Mouse (Mus musculus) right cerebral cortex, postnatal 4 days (tissue): ENCODE measurements around the gene Klf3.
A peak's percentile ranks its signal among the peaks of the same experiment; 100 is the strongest.

ENCODE experiments used
- DNase-seq: peaks from one replicate; pipeline ENCODE4 v3.0.0-alpha.2; 2022

Gene Klf3

DNA sequence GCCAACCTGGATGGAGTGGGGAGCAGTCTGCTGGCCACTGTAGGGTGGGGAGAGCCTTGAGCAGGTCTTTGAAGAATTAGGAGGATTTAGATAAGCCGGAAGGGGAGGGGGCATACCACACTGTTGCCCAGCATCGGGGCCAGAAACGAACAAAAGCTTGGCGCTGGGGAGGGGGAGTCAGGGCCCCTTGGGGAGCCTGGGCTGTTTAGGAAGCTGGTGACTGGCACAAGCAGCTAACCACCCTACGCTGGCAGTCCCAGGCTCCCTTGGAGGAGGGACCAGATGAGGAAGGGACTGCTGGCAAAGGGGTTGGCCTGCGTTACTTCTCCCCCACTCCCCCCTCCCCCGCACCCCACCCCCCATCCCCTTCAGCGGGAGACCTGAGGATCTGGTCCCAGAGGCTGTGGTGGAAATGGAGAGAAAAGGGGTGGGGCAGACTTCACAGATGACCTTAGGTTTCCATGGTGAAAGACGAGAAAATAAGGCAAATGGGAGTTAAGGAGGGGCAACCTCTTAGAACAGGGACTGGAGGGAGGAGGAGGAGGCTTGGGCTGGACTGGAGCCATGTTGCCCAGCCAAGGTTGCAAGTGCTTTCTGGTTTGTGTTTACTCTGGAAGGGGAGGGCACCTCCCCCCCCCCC, 7.8 kb downstream of the Klf3 start:
- DNase-seq: no peak

DNA sequence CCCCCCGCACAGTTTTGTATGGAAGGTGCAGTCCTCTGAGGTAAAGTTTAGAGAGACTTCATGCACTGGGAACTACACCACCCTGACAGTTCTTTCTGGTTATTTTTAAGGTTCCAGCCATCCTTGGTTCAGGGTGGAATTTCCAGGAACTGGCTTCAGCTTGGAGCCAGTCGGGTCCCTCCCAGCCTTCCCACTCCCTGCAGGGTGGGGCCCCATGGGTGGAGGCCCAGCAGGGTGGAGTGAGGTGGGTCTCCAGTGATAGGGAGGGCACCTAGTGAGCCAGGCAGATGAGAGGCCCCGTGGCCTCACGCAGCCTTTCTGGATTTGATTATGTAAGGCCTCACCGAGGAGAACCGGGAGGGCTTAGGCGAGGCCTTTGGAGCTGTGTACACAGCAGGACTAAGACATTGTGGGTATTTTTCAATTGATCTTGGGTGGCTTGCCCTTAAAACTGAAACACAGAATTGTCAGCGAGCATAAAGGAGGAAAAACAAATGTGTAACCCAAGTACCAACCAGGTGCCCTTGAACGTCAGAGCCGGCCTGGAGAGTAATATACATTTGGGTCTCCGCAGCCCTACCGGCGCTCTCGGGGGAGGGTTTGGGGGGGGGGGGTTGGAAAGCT, 8.4 kb downstream of the Klf3 start:
- DNase-seq: no peak

DNA sequence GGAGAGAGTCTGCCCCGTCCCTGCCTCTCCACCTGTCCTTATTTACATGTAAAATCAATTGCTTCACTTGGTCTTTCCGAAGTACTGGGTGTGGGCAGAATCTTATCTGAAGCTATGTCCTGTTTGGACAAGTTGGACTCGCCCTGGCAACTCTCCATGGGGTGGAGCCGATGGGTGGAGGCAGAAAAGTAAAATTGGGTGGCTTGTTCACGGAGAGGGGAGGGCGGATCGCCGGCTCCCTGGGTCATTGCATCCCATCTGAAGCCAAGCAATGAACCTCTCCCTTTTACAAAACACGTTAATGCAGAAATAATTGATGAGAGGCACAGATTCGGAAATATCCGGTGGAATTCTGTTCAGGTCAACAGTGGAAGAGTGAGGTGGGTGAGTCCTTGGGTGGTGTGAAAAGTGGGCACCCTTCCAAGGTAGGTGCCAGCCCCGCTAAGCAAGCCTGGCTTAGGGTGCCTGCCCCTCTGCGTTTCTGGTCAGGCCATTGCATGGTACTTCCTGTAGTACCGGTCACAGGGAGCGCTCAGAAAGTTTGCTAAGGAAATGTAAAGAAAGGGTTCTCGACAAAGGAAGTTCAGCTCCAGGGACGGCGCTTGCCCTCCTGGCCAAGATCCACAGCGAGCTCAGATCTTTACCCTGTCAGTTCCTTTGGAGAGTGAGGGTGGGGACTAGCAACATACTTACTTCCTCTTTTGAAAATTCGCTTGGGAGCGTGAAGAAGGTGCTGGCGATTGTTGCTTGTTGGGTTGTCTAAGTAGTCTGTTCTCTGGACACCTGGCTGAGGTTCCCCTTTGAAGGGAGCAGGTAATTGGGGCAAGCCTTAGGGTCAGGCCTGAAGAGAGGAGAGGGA, 9.2 kb downstream of the Klf3 start:
- DNase-seq: no peak

DNA sequence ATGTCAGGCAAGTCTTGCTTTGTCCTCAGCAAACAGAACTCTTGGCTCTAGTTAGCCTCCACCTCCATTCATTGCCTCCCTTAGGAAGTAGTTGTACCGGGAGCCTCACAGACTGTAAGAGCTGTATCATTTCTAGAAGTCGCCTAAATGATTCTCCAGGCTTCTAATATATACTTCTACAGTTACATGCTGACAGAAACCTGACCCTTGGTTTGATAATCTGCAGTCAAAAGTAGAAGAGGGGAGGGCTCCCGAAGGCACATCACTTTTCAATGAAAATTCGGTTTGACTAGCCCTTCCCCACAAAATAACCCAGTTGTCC, 9.8 kb downstream of the Klf3 start:
- DNase-seq: no peak

DNA sequence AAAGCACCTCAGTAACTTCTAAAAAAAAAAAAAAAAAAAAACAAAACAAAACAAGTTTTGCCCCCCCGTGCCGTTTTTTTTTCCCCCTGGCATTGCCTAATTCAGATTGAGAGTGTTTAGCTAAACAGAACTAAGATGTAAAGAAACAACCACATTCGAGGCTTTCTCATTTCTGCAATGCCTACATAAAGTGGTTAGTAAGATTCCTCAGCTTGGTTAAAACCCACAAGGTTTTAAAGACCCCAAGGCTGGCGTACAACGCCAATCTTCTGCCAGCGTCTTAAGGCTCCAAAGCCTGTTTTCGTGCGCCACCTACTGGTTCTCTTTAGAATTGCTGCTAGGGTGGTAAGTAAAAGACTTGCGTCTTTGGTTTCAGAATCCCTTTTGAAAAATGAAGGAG, 10.2 kb downstream of the Klf3 start:
- DNase-seq: peak; percentile 89

DNA sequence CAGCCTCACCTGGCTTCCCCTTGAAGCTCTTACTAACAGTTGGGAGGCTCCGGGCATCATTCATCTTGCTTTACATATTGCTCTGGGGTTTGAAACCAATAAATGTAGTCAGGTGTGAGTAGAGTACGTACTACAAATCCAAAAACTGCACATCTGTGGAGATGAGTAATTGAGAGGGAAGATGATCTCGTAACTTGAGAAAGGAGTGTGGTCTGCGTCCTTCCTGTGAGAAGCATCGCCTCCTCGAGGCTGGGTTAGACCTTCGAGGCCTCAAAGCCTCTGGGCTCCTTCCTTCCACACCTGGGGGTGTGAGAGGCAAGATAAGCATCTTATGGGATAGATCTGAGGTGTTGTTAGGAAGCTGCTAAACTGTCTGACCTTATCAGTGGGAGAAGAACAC, 11.2 kb downstream of the Klf3 start:
- no peak for DNase-seq

DNA sequence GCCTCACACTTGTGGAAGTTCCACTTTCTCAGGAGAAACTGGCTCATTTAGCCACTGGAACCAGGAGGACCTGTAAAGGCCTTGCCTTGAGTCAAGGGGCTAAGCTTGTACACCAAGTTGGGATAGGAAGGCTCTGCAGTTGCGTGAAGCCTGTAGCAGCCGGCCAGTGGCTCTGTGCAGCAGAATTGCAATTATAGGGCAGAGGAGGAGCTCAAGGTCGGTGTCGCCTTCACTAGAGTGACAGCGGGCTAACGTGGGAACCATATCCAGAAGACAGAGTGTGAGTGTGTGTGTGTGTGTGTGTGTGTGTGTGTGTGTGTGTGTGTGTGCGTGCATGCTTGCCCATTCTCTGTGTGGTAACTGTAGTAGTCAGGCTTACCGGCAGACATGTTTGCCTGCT, 12.4 kb downstream of the Klf3 start:
- DNase-seq: no peak

DNA sequence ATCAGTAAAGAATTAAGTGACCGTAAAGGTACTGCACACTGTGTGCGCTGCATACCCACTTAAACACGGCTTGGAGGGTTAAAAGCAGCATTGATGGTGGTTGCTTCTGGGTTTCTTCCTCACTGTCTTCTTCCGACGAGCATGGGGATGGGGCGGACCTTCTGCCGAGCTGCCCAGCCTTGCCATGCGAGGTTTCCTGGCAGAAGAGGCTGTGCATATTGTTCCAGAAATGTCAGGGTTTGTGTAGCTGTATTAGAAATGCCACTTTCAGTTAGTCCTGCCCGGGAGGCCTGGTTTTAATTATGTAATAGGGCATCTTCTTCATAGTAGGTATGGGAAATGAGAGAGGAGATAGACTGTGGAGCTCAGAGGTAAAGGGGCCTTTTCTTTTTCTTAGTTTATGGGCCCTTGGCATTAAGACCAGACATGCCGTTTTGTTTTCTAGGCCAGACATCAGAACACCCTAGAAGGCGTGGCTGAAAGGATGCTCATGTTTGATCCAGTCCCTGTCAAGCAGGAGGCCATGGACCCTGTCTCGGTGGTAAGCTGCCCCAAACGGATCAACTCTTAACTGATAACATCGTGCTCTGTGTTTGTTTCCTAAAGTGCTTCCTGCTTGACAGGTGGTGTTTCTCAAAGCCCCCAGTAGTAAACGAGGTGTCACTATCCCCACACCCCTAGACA, 13.2 kb downstream of the Klf3 start:
- DNase-seq: no peak

DNA sequence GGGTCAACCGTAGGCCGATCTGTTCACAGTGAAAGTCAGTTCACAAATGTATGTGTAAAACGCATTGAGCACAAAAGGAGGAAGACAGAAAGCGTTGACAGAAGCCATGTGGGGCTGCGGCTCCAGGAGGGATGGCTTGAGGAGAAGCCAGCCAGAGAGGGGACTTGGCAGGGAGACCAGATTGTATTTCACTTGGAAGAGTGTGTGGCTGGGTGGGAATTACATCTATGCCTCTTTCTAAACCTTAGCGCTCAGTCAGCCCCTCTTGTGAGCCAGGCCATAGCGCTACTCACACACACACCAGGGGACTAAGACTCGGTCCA, 13.7 kb downstream of the Klf3 start:
- no peak for DNase-seq

DNA sequence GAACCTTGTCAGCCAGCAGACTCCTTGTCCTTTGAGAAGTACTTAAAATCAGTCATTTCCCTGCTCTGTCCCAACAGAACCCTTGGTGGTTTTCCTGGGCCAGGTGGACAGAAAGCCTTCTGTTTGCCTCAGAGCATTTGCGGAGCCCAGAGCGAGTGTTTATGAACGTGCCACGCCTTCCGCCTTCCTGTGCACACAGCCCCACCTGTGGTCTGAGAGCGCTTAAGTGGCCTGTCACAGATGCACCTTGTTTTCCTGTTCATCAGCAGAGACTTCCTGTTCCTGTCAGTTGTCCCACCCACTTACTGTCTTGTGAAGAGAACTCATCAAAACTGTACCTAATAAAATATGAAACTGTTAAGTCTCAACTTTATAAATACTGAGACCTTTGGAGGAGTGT, 16.2 kb downstream of the Klf3 start:
- DNase-seq: no peak

DNA sequence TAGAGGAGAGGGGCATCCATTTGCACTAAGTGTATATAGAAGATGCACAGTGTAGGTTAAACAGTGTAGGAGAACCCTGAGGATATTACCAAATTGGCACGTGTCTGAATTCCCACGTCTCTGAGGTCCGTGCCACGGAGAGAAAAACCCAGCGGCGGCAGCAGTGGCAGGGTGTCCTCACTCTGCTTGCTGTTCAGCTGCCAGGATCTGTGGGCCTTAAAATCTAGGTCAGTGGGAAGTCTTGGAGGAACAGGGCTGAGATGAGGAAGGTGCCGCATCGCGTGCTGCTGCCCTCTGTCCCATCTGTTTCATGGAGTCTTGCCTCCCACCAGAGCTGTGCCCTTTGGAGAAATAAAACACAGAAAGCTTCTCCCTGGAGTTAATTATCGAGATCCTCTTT, 16.9 kb downstream of the Klf3 start:
- DNase-seq: no peak

DNA sequence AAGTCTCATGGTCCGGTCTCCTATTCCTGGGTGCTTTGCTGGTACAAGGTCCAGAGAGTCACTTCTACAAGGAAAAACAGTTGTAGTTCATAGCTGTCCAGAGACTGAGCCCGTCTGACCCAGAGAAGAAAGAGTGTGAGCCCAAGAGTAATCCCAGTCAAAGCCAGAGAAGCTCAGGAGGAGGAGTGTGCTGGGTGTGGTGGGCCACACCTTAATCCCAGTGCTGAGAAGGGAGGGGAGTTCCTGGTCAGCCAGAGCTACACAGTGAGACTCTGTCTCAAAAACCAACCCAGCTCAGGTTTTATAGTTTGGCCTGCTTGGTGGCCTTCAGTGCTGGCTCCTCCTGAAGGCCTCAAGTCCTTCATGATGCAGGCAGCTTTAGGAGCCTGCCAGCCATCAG, 18.1 kb downstream of the Klf3 start:
- DNase-seq: no peak

DNA sequence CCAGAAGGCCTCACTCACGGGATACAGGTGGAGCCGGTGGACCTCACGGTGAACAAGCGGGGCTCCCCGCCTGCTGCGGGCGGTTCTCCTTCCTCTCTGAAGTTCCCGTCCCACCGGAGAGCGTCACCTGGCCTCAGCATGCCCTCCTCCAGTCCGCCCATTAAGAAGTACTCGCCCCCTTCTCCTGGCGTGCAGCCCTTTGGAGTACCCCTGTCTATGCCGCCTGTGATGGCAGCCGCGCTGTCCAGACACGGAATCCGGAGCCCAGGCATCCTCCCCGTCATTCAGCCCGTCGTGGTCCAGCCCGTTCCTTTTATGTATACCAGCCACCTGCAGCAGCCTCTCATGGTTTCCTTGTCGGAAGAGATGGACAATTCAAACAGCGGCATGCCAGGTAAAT, 18.8 kb downstream of the Klf3 start:
- no peak for DNase-seq

DNA sequence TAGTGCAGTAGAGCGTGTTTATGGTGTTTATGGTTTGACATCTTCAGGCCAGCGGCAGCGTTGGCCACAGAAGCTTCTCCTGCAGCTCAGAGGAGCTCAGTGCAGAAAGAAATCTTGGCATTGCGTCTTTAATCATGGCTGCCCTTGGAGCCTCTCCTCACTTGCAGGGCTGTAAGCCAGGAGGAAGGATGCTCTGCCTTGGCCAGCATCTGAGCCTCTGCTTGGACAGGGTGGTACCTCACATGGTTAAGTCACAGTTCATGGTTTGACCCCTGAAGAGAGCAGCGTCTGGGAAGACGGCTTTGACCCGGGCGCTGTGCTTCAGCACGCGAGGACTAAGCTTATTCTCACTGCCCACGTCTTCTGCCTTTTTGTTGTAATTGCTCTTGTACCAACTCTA, 20.2 kb downstream of the Klf3 start:
- no peak for DNase-seq

DNA sequence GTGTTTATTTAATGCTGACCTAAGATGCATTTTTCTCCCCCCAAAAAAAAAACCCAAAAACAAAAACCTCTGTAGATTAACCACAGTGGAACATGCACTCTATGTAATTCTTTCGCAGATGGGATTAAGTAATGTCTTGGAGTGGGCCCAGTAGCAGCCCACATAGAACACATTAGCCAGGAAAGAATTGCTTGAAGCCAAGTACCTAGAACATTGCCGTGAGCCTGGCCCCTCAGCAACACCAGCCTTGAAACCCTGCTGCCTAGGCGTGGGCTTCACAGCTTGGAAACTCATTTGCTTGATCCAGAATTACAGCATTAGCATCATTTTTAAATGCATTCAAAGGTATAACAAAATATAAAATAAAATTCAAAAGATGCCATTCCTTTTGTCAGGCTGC, 21.6 kb downstream of the Klf3 start:
- DNase-seq: no peak

DNA sequence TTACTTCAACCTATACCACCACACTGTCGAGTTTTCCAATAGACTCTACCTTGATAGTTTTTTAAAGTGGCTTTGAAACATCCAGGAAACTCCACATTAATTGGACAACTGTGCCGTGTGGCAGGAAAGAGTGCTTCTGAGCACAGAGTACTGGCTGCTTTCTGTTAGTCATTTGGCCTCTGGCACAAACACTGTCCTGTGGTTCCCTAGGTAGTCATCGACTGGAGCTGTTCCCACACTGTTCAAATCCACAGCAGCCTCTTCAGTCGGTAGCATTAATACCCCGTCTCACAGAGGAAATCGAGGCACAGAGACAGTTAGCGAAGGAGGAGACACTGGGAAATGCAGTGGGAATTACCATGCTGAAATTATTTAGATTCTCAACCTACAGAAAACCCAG, 22.3 kb downstream of the Klf3 start:
- DNase-seq: no peak

DNA sequence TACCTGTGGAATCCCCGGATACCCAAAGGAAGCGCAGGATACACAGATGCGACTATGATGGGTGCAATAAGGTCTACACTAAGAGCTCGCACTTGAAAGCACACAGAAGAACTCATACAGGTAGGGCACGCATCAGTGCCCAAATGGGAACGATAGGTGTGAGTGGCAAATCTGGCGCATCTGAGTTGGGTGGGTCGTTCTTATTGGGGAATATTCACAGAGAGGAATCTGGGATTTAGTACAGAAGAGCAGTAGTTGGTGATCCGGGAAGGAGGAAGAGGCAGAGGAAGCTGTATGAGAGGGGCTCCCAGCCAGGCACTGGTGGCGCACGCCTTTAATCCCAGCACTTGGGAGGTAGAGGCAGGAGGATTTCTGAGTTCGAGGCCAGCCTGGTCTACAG, 24.0 kb downstream of the Klf3 start:
- DNase-seq: no peak

DNA sequence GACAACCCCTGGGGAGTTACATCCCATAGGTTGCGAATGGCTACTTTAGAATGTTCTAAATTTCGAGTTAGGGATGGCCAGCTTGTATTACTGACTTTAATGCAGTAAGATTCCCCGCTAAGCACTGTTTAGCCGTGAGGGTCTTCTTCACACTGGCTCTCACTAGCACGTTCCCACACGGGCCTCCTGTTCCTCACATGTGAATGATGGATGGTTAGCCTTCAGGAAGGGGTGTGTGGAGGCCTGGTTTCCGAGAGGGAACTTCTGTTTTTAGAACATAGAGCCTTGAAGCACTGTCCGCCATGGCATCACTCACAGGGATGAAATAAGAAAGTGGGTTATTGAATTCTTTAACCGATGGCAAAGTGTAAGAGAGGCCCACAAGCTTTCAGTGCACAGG, 25.1 kb downstream of the Klf3 start:
- DNase-seq: no peak

DNA sequence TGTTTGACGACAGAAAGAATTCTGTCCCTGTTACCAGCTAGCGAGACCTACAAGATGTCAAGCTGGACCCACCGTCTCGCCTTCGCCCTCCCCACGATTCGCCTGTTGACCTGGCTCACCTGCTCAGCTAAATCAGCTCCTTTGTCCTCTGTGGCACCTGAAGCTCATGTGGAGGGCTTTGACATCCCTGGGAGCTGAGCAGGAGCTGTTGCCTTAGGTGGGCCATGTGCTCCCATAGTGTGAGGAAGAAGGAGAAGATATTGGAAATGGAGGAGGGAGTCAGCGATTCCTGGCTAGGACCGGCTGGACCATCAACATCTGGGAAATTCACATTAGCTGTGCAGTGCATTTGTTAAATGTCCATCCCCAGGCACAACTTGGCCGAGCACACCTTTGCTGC, 26.4 kb downstream of the Klf3 start:
- no peak for DNase-seq

DNA sequence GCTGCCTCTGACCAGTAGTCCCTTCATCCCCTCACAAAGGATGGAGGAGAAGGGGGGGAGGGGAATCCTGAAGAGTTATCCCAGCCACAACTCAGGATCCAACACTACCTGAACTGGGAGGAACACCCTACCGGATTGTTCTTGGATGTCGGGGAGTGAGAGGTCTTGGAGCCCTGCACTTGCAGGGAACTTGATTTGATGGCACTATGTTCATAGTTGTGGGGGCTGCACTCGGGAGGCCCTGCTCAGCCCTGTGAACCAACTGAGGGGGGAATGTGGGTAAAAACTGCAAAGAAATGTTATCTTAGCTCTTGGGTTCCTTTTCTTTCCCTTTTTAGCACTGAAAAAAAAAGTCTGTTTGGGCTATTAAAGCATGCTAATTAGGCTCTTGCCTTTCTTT, 27.6 kb downstream of the Klf3 start:
- DNase-seq: no peak

DNA sequence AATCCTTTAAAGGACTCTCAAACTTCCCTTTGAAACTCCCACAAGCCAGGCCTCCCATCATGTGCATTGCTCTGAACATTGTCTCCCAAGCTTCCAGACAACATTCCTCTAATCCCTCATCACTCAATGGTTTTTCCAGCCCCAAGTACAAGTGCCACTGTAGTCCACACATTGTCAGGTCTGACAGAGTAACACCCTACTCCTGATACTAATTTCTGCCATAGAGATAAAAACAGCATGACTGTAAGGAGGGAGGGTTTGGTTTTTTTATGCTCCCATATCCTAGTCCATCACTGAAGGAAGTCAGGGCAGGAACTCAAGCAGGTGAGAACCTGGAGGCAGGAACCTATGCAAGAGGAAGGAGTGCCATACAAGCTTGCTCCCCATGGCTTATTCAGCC, 30.2 kb downstream of the Klf3 start:
- DNase-seq: no peak

DNA sequence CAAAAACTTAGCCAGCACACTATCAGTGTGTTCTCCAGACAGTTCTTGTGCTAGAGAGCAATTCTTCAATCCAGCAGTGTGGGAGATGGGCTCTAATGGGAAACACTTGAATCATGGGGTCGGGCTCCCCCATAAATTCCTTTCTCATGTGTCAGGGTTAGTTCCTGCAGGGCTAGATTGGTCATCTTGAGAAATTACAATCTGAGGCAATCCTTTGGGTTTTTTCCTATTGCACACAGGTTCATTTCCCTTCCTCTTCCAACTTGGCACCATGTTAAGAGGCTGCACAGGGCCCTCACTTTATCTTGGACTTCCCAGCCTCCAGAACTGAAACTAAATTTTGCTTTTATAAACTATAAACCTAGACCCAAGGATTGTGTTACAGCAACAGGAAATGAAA, 31.0 kb downstream of the Klf3 start:
- no peak for DNase-seq

DNA sequence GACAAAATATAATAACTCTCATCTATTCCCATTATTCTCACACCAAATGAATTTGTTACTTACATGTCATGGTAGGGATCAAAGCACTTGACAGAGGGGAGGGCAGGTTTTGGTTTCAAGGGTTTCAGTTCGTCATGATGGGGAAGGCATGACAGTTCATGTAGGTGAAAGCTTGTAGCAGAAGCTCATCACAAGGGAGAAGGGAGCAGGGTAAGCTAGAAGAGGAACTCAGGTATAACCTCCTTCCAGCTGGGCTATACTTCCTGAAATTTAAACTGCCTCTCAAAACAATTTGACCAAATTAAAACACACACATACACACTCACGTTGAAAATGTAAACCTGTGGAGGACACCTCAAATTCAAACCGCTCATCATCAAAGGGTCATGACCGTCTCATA, 32.1 kb downstream of the Klf3 start:
- DNase-seq: no peak

DNA sequence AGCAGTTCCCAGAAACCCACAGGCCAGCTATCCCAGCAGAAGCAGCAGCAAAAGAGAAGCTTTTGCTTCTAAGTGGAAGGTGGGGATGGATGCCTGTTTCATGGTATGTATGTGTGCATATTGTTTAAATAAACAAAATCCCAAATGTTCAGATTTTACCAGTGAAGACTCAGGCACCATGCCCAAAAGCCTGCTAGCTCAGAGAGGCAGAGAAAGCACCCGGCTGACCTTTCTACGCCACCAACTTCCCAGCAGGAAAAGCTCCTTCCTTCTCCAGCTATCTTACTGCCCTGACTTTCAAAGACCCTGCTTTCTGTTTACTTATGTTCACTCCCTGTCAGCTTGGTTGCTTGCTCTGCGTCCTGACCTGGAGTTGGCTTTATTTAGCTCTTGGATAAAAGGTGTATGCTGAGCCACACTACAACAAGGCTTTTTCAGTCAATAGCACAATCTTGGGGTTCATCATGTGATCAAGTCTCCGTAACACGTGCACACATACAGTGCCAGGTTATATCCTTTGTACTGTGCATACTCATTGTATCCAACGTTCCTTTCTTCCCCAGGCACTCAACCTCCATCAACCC, 35.9 kb downstream of the Klf3 start:
- DNase-seq: no peak
